Mouse (Mus musculus) cortical plate, adult 2 months (tissue): ENCODE results near the gene Gm10715. TPM values are rescaled to one million over a fixed set of nuclear protein-coding genes. Genes with fewer than 3 reads are reported as not detected.

Experiments
- polyA plus RNA-seq: library from polyadenylated mRNA; depleted of rRNA; stranded (reverse); fragments of >200 nt; gene quantifications from 2 replicates; pipeline ENCODE4 v1.2.3, GENCODE M21; 2012; rRNA removed

The Gm10715 gene
- polyA plus RNA-seq, 1 experiment, result not detected

Other genes with a start within 250 kb of the Gm10715 start
- gene Gm10722, start 36.0 kb upstream of the Gm10715 start, polyA plus RNA-seq, result not detected in 2 replicates
- gene Gm11168, start 33.5 kb upstream of the Gm10715 start, polyA plus RNA-seq, result not detected in 2 replicates
- not detected in 2 replicates for gene Gm10721, start 23.7 kb upstream of the Gm10715 start, polyA plus RNA-seq
- gene Gm10720, start 21.2 kb upstream of the Gm10715 start, polyA plus RNA-seq, result not detected in 2 replicates
- gene Gm10719, start 19.5 kb upstream of the Gm10715 start, polyA plus RNA-seq, result 0.17 TPM in 1 of 2 replicates, not detected in the other
- 0.17 and 0.28 TPM in 2 replicates for gene Gm10718, start 13.3 kb upstream of the Gm10715 start, polyA plus RNA-seq
- not detected in 2 replicates for gene Gm10717, start 11.5 kb upstream of the Gm10715 start, polyA plus RNA-seq
- gene Gm17535, start 2.3 kb upstream of the Gm10715 start, polyA plus RNA-seq, result not detected in 2 replicates